Mouse (Mus musculus) embryonic facial prominence, embryonic 10.5 days (tissue): ENCODE data around the gene Zic1. TPM values are rescaled to one million over a fixed set of nuclear protein-coding genes. Genes with fewer than 3 reads are reported as not detected.
A peak's percentile ranks its signal among the peaks of the same experiment; 100 is the strongest.

Source experiments
- DNase-seq: peaks from one replicate; pipeline ENCODE4 v3.0.0-alpha.2; 2017; ENCODE audit warnings: low spot score
- H3K27ac ChIP-seq: fragments of 300-500 bp; sonication (generic); replicated peaks from 2 replicates; pipeline ENCODE4 v1.5.1; 2016; ENCODE audit warnings: mild to moderate bottlenecking
- H3K27me3 ChIP-seq: fragments of 300-500 bp; sonication (generic); replicated peaks from 2 replicates; pipeline ENCODE4 v1.6.1; 2016; ENCODE audit warnings: low read depth, mild to moderate bottlenecking; ENCODE audit not compliant: poor library complexity, severe bottlenecking
- H3K36me3 ChIP-seq: fragments of 300-500 bp; sonication (generic); replicated peaks from 2 replicates; pipeline ENCODE4 v1.6.1; 2016; ENCODE audit warnings: mild to moderate bottlenecking, moderate library complexity
- H3K4me1 ChIP-seq: fragments of 300-500 bp; sonication (generic); 2 replicates; pipeline ENCODE4 v1.6.1; 2016
- H3K4me3 ChIP-seq: fragments of 300-500 bp; sonication (generic); 2 replicates; pipeline ENCODE4 v1.5.1; 2016; ENCODE audit warnings: mild to moderate bottlenecking, moderate library complexity
- H3K9me3 ChIP-seq: fragments of 300-500 bp; sonication (generic); 2 replicates; pipeline ENCODE4 v1.6.1; 2016; ENCODE audit warnings: mild to moderate bottlenecking
- WGBS: fragments of 180-500 bp; shearing (Covaris S2); methylation state at CpG from one replicate; pipeline ENCODE4 v1.1.7; 2016; 5-methylcytosine and 5-hydroxymethylcytosine counted together
- polyA plus RNA-seq: library from polyadenylated mRNA; unstranded; fragments of >200 nt; fragmentation: Nextera tagmentation; extraction: Ambion mirVana; gene quantifications from 2 replicates; pipeline ENCODE4 v1.2.1, GENCODE M21; 2016

The Zic1 gene
- 1.5 and 1.7 TPM in 2 replicates for polyA plus RNA-seq

DNA sequence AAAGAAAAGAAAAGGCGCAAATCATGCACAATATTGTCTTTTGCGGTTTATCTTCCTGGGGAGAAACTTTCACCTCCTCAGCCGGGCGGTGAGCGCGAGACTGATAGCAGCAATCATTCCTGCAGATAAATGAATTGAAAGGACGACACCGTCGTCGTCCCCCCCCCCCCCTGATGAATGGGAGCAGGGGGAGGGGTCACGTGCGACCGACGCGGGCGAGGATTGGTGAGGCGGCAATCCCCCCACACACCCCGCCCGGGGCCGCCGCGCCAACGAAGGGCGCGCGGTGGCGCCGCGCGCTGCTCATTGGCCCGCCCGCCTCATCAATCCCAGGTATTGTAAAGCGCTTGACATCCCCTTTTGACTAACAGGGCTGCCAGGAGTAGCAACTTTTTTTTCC is at the start of gene Zic1:
Zic1 (minus strand) TSS at position 147 of the 400 bp plus-strand sequence.
- WGBS: under 1% methylated on average over 33 of the region's 33 CpGs
- H3K4me1 ChIP-seq: peaks cover 13% of the 10 kb centered on the region

DNA sequence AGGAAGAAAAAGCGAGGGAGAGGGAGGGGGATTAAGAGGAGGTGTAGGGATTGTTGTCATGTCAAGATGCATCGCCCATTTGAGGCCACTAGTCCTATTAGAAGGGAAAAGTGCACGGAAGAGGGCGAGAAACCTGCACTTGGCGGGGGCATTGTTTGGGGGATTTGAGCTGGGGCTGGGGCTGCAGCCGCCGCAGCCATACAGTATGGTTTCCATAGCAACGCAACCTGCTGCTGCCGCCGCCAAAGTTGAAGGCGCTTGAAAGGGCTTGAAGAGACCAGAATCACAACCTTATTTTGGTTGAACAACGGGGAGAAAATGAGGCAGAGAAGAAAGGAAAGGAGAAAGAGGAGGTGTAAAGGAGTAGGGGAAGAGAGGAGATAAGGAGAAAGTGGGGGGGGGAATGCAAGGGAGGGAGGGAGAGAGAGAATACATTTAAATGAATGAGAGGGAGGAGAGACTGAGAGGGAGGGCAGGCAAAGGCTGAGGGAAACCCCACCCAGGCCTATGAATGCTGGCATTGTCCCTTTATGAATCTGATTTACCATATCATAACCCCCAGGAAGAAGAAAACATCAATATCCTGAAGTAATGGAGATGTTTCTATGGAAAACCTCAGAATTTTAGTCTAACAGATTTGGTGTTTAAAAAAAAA is 48.5 kb upstream of the Zic1 start:
- Histone ChIP-seq H3K36me3 (no peaks in the 10 kb centered on the region), H3K4me1 (peaks cover 4% of the 10 kb centered on the region; the same call in 1 of the 2 replicates), H3K27ac (no peak overlapping the region), H3K27me3 (peaks cover 98% of the 10 kb centered on the region), H3K9me3 (no peaks in the 10 kb centered on the region), H3K4me3 (no peak overlapping the region)
- WGBS: 1% methylated on average over 12 of the region's 12 CpGs
- no peak for DNase-seq

More for the DNA sequence above, at the start of gene Zic1:
- Histone ChIP-seq H3K4me3 (peak within 1 kb of the TSS; percentile 57), H3K27ac (peak within 1 kb of the TSS; percentile 81), H3K9me3 (no peaks in the 10 kb centered on the region), H3K27me3 (peaks cover 100% of the 10 kb centered on the region), H3K36me3 (no peaks in the 10 kb centered on the region)
- peak; percentile 78 for DNase-seq

DNA sequence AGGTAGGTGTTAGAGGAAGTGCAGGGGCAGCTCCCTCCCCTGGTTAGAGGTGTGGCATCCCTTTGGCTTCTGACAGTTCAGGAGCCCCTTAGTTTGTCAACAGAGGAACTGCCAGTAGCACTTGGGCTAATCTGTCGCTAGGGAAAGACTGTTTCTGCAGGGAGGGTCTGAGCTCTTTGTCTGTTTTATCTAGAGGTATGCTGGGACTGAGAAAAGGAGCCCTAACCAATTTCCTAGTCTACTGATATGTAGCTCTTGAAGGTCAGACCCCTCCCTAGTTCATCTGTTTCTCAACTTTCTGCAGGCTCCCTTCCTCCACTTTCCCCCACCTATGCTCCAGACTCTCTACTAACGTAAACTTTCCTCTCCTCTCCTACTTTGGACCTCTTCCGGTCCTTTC is 44.2 kb upstream of the Zic1 start:
- 0% methylated on average over 3 of the region's 3 CpGs for WGBS
- Histone ChIP-seq H3K27me3 (peaks cover 98% of the 10 kb centered on the region), H3K9me3 (no peaks in the 10 kb centered on the region), H3K36me3 (no peaks in the 10 kb centered on the region), H3K4me3 (no peak overlapping the region), H3K27ac (no peak overlapping the region), H3K4me1 (peaks cover 4% of the 10 kb centered on the region; the same call in 1 of the 2 replicates)
- DNase-seq: no peak

DNA sequence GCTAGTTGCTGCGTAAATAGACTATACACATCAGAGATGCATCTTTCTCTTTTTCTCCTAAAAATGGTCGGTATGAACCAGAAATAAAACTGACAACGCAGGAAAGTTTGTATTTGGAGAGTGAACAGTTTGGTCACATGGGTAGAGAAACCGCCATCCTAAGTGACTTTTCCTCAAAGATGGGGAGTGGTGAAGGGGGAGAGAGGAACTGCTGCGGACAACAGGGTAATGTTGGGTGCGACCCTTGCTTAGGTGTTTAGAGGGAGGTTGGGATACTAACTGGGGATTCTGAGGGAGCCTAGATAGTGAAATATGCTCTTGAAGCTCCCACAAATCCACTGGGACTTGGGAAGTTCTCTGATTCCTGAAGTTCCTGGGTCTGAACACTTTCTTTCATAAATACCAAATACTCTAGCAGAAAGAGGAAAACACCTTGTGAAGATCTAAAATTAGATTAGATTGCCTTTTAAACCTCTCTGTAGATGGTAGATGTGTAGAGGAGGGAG is 40.7 kb upstream of the Zic1 start:
- H3K36me3 ChIP-seq: no peaks in the 10 kb centered on the region
- no peaks in the 10 kb centered on the region for H3K4me1 ChIP-seq
- H3K9me3 ChIP-seq: no peaks in the 10 kb centered on the region
- no peak overlapping the region for H3K27ac ChIP-seq
- H3K27me3 ChIP-seq: peaks cover 100% of the 10 kb centered on the region
- H3K4me3 ChIP-seq: no peak overlapping the region
- no peak for DNase-seq
- WGBS: under 1% methylated on average over 6 of the region's 6 CpGs

DNA sequence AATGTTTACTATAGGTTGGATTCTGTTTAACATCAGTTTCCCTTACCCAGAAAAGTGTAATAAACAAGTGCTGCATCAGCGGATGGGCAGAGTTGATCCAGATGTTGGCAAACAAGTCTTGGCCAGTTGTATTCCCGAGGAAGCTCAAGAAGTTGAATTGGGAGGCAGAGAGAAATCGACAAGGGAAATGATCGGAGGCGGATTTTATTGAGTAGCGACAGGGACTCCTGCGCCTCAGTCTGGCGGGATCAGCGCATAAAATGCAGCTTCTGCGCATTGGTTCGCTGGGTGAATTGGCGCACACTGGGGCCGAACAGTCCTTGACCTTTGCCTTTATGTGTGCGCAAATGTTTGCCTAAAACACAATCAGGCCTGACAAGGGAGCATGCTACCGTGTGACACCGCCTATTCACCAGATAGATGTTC is 40.2 kb upstream of the Zic1 start:
- WGBS: under 1% methylated on average over 16 of the region's 16 CpGs
- Histone ChIP-seq H3K4me3 (peak overlapping the region; percentile 27), H3K9me3 (no peaks in the 10 kb centered on the region), H3K4me1 (no peaks in the 10 kb centered on the region), H3K36me3 (no peaks in the 10 kb centered on the region), H3K27ac (no peak overlapping the region), H3K27me3 (peaks cover 100% of the 10 kb centered on the region)
- DNase-seq: peak; percentile 59

DNA sequence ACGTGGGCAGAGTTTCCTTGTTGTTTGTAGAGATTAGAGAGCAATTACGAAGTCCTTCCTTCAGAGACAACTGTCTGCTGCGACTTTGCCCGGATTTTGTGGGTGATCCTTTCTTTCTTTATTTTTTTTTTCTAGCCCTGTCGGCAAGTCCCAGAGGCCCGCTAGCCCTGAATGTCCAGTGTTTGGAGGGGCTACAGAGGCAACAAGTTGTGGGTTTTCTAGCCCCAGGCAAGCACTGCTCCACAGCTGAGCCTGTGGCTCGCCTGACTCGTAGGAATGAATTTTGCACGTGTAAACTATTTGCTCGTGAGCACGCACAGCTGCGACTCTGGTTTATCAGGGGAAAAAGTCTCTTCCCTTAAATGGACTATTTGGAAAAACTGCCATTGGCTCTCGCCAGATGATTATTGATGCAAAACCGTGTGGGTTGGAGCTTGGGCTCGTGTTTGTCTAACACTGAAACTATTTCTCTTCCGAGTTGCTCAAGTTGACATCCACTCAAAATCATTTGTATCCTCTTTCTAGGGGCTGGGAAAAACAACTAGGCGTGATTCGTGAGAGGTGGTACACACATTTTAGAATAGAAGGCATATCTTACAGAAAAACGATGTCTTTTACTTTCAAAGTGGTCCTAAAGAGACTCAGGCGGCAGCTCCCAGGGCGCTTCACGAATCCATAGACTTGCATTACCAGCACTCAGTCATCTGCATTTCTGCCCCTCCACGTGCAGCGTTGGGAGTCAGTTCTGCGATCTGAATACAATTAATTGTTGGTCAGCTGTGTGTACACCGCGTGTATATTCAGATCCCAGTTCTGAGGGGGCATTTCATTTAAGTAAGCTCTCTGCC is 39.5 kb upstream of the Zic1 start:
- no peak overlapping the region for H3K27ac ChIP-seq
- peaks cover 100% of the 10 kb centered on the region for H3K27me3 ChIP-seq
- under 1% methylated on average over 27 of the region's 27 CpGs for WGBS
- H3K9me3 ChIP-seq: no peaks in the 10 kb centered on the region
- peak overlapping the region; percentile 27 for H3K4me3 ChIP-seq
- no peaks in the 10 kb centered on the region for H3K4me1 ChIP-seq
- DNase-seq: peak; percentile 53
- H3K36me3 ChIP-seq: no peaks in the 10 kb centered on the region

DNA sequence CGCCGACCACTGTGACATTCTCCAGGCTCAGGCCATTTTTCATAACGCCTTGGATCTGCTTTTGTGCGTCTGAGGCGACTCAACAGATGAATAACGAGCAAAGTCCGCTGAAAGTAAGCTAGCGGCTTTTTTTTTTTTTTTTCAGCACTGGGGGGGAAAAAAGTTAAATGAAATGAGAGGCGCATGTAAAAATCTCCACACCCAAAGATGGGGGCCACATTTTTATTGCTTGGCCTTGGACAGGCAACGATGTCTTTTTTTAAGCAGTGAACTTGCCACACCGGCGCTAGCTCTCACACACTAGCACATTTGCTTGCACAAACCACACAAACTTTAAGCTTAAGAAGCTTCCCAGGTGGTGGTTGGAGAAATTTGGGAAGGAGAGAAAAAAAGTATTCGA is 38.6 kb upstream of the Zic1 start:
- Histone ChIP-seq H3K9me3 (no peaks in the 10 kb centered on the region), H3K4me1 (no peaks in the 10 kb centered on the region), H3K4me3 (no peak overlapping the region), H3K27me3 (peaks cover 100% of the 10 kb centered on the region), H3K36me3 (no peaks in the 10 kb centered on the region), H3K27ac (no peak overlapping the region)
- WGBS: 2% methylated on average over 13 of the region's 13 CpGs
- no peak for DNase-seq

DNA sequence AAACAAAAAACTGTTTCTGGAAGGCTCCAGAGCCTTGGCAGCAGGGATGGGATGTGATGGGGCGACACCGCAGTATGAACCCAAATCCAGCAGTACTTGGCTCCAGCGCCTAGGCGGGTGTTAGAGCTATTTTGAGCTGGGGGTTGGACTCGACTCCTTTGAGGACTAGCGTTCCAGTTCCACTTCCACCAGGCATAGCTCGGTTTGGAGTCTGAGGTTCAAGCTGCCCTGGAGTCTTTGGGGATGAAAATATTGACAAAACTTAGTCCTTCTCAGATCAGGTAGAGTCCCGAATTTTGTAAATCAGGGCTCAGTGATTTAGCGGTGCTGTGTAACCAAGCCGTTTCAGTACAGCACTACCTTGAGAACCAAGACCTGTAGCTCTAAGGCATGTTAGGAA is 35.9 kb upstream of the Zic1 start:
- H3K4me1 ChIP-seq: no peaks in the 10 kb centered on the region
- no peak overlapping the region for H3K27ac ChIP-seq
- no peak for DNase-seq
- 1% methylated on average over 10 of the region's 10 CpGs for WGBS
- no peaks in the 10 kb centered on the region for H3K36me3 ChIP-seq
- no peaks in the 10 kb centered on the region for H3K9me3 ChIP-seq
- H3K27me3 ChIP-seq: peaks cover 100% of the 10 kb centered on the region
- no peak overlapping the region for H3K4me3 ChIP-seq

DNA sequence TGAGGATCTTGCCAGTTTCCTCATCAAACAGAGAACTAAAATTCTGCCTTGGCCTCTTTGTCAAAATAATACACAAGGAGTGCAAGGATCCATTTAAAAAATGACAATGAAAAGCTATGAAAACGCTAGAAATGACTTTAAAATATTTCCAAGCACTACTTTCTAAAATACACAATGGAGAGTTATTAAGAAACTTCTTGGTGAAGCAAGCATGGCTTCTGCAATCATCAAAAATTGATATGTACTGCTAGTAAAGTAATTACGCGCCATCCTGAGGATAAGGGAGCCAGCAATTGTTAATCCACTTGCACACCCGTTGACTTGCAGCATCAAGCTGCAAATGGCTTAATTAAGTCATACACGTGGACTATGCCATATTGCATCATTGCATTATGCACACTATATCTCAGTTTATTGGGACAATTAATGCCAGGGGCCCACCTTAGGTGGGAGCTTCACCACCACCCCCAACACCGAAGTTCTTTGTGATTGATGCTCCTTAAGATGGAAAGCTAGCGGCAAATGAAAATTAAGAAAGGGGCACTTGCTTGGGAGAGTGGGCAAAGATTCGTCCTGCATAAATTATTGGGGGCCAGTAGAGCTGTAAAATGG is 35.0 kb upstream of the Zic1 start:
- Histone ChIP-seq H3K36me3 (no peaks in the 10 kb centered on the region), H3K27me3 (peaks cover 100% of the 10 kb centered on the region), H3K9me3 (no peaks in the 10 kb centered on the region), H3K27ac (no peak overlapping the region), H3K4me1 (no peaks in the 10 kb centered on the region), H3K4me3 (no peak overlapping the region)
- DNase-seq: no peak
- 6% methylated on average over 8 of the region's 8 CpGs for WGBS

DNA sequence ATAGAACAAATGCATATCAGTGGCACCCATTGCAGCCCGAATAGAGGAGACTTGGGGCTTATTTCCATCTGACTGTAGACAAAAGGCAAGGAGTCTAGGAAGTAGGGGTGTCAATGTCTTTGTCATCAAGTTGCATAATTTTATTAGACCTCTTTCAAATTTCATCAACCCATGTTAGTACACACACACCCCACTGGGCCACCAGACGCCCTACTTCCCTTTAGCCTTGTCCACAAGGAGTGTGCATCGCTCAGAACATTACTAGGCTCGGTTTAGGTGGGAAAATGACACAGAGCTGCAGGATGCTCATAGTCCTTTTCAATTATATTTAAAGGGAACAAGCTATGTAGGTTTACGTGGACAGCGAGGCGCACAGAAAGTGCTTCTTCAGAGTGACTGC is 34.4 kb upstream of the Zic1 start:
- Histone ChIP-seq H3K4me1 (no peaks in the 10 kb centered on the region), H3K27ac (no peak overlapping the region), H3K36me3 (no peaks in the 10 kb centered on the region), H3K27me3 (peaks cover 100% of the 10 kb centered on the region), H3K9me3 (no peaks in the 10 kb centered on the region), H3K4me3 (no peak overlapping the region)
- peak; percentile 15 for DNase-seq
- WGBS: 10% methylated on average over 7 of the region's 7 CpGs

DNA sequence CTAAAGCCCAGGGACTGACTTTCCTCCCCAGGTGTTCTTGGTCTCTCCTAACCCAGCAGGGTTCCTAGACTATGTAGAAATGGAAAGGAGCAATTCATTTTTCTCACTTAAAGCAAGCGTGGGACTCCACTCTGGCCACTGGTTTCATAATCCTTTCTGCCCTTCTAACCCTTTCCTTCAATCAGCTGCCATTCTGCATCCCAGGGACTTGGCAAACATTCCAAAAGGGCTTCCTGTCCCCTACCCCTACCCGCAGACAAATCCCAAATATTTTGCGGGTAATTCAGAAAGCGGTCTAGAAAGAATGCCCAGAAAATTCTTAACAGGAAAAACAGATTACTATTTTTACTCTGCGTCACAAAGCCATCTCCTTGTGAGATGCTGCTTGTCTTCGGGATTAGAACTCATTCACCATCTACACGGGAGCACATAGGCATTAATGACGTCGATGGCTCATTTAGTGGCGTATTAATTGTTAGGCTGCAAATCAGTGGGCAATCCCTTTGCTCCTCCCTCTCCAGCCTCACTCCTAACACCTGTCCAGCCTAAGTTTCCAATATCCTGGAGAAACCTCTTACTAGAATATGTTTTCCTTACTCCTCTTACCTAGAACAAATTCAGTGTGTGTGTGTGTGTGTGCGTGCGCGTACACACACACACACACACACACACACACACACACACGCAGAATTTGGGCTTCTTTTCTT is 29.6 kb upstream of the Zic1 start:
- Histone ChIP-seq H3K36me3 (no peaks in the 10 kb centered on the region), H3K4me3 (no peak overlapping the region), H3K27me3 (peaks cover 100% of the 10 kb centered on the region), H3K4me1 (no peaks in the 10 kb centered on the region), H3K9me3 (no peaks in the 10 kb centered on the region), H3K27ac (no peak overlapping the region)
- DNase-seq: peak; percentile 23
- 7% methylated on average over 14 of the region's 14 CpGs for WGBS

DNA sequence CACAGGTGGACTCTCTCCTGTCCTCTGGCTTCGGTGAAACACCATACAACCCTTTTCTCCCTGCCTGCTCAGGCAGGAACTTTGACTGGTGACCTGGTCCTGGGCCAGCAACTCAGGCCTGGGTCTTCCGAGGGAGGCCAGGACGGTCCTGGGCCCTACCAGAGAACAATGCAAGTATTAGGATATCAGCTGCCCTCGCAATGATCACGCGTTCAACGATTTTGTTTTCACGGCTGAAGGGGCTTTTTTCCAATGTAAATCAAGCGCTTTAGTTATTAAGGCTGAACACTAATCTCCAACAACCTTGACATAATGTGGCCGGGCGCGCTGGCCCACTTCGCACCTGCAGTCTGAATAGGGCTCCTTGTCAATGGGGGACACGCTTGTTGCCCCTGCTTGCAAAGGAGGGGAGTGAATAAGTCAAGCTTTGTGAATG is 28.6 kb upstream of the Zic1 start:
- no peaks in the 10 kb centered on the region for H3K4me1 ChIP-seq

More for the DNA sequence above, 28.6 kb upstream of the Zic1 start:
- under 1% methylated on average over 14 of the region's 14 CpGs for WGBS
- Histone ChIP-seq H3K4me3 (no peak overlapping the region), H3K36me3 (no peaks in the 10 kb centered on the region), H3K9me3 (no peaks in the 10 kb centered on the region), H3K27ac (no peak overlapping the region), H3K27me3 (peaks cover 100% of the 10 kb centered on the region)
- peak; percentile 52 for DNase-seq
